Mouse (Mus musculus) erythroblast, embryonic 14.5 days (primary cell): ENCODE results near the gene Ifngr1.

ENCODE experiments used
- GATA1 ChIP-seq: IDR thresholded peaks from 2 replicates; pipeline ENCODE4 v1.6.1; 2012; ENCODE audit warnings: low read length, inconsistent platforms, mixed read lengths
- TAL1 ChIP-seq: IDR thresholded peaks from 3 replicates; pipeline ENCODE4 v1.6.1; 2012; ENCODE audit warnings: low read length, inconsistent platforms, mixed read lengths

- no peak for TF ChIP-seq TAL1
- no peak for TF ChIP-seq GATA1
Observed at GRCm38 (mm10) chr10:19570716-19571115, 21.0 kb upstream of the Ifngr1 start.
